Mouse (Mus musculus) midbrain, embryonic 12.5 days (tissue): ENCODE measurements at regions not wholly inside any gene's neighbourhood (a gene's known extent, or its start where the extent isn't known, plus 50 kb on each side); places are given as distances from the start of the nearest gene placed in this dataset.

Experiments
- ATAC-seq: fragments of 200-750 bp; cut with Nextera tagmentation; 2 replicates; pipeline ENCODE4 v1.8.0; 2017; ENCODE audit warnings: low read depth, moderate TSS enrichment, moderate library complexity; ENCODE audit not compliant: low FRiP score
- H3K27ac ChIP-seq: fragments of 300-500 bp; sonication (generic); replicated peaks from 2 replicates; pipeline ENCODE4 v1.5.1; 2016; ENCODE audit warnings: mild to moderate bottlenecking
- H3K27me3 ChIP-seq: fragments of 300-500 bp; sonication (generic); 2 replicates; pipeline ENCODE4 v1.6.1; 2016; ENCODE audit warnings: mild to moderate bottlenecking
- H3K36me3 ChIP-seq: fragments of 300-500 bp; sonication (generic); 2 replicates; pipeline ENCODE4 v1.6.1; 2016
- H3K4me1 ChIP-seq: fragments of 300-500 bp; sonication (generic); 2 replicates; pipeline ENCODE4 v1.6.1; 2016
- H3K4me2 ChIP-seq: fragments of 300-500 bp; sonication (generic); replicated peaks from 2 replicates; pipeline ENCODE4 v1.6.1; 2016; ENCODE audit warnings: mild to moderate bottlenecking, moderate library complexity
- H3K4me3 ChIP-seq: fragments of 300-500 bp; sonication (generic); 2 replicates; pipeline ENCODE4 v1.5.1; 2016; ENCODE audit warnings: mild to moderate bottlenecking
- H3K9ac ChIP-seq: fragments of 300-500 bp; sonication (generic); replicated peaks from 2 replicates; pipeline ENCODE4 v1.6.1; 2016; ENCODE audit warnings: mild to moderate bottlenecking, moderate library complexity
- H3K9me3 ChIP-seq: fragments of 300-500 bp; sonication (generic); 2 replicates; pipeline ENCODE4 v1.6.1; 2016; ENCODE audit warnings: mild to moderate bottlenecking
- WGBS: fragments of 180-500 bp; shearing (Covaris S2); methylation state at CpG from one replicate; pipeline ENCODE4 v1.1.7; 2016; 5-methylcytosine and 5-hydroxymethylcytosine counted together

GRCm38 (mm10) chr3:127954856-127955255, 58.7 kb upstream of the Fam241a start:
- 93% methylated on average over 4 of the region's 4 CpGs for WGBS

GRCm38 (mm10) chr3:127953610-127954009, 57.5 kb upstream of the Fam241a start:
- Histone ChIP-seq H3K9ac (no peak overlapping the region), H3K27me3 (peaks cover 10% of the 10 kb centered on the region; the same call in 1 of the 2 replicates), H3K36me3 (no peaks in the 10 kb centered on the region), H3K9me3 (no peaks in the 10 kb centered on the region), H3K4me2 (no peak overlapping the region), H3K4me3 (no peak overlapping the region), H3K27ac (no peak overlapping the region), H3K4me1 (no peaks in the 10 kb centered on the region)
- no peak for ATAC-seq
- 89% methylated on average over 4 of the region's 4 CpGs for WGBS

More at GRCm38 (mm10) chr3:127954856-127955255, 58.7 kb upstream of the Fam241a start:
- Histone ChIP-seq H3K27ac (no peak overlapping the region), H3K4me1 (peaks cover 6% of the 10 kb centered on the region; the same call in 1 of the 2 replicates), H3K27me3 (peaks cover 4% of the 10 kb centered on the region; the same call in 1 of the 2 replicates), H3K9ac (no peak overlapping the region), H3K36me3 (no peaks in the 10 kb centered on the region), H3K4me3 (no peak overlapping the region), H3K4me2 (no peak overlapping the region), H3K9me3 (no peaks in the 10 kb centered on the region)
- no peak for ATAC-seq

- no peak overlapping the region for H3K4me3 ChIP-seq
- no peaks in the 10 kb centered on the region for H3K9me3 ChIP-seq
- no peak overlapping the region for H3K27ac ChIP-seq
- 45% methylated on average over 6 of the region's 6 CpGs for WGBS
- no peak for ATAC-seq
- H3K27me3 ChIP-seq = peaks cover 21% of the 10 kb centered on the region
- H3K4me1 ChIP-seq = no peaks in the 10 kb centered on the region
- no peaks in the 10 kb centered on the region for H3K36me3 ChIP-seq
- no peak overlapping the region for H3K9ac ChIP-seq
- no peak overlapping the region for H3K4me2 ChIP-seq
These were observed 52.9 kb upstream of the Fam241a start for GRCm38 (mm10) chr3:127948898-127949620.

GRCm38 (mm10) chr3:127948326-127948725, 52.2 kb upstream of the Fam241a start:
- Histone ChIP-seq H3K4me2 (no peak overlapping the region), H3K27me3 (peaks cover 21% of the 10 kb centered on the region), H3K9ac (no peak overlapping the region), H3K9me3 (no peaks in the 10 kb centered on the region), H3K36me3 (no peaks in the 10 kb centered on the region), H3K27ac (no peak overlapping the region), H3K4me3 (no peak overlapping the region), H3K4me1 (no peaks in the 10 kb centered on the region)
- no peak for ATAC-seq
- WGBS = 86% methylated on average over 5 of the region's 5 CpGs
